Mouse (Mus musculus) lung, postnatal 14 days (tissue): Measurements from ENCODE around the gene Afg1l.

Source experiments
- DNase-seq: peaks from one replicate; pipeline ENCODE4 v3.0.0; 2021

Afg1l gene

GRCm38 (mm10) chr10:42476774-42477475, 1.4 kb downstream of the Afg1l start:
- no peak for DNase-seq

- no peak for DNase-seq
Observed at GRCm38 (mm10) chr10:42474946-42475514, 3.3 kb downstream of the Afg1l start.

DNA sequence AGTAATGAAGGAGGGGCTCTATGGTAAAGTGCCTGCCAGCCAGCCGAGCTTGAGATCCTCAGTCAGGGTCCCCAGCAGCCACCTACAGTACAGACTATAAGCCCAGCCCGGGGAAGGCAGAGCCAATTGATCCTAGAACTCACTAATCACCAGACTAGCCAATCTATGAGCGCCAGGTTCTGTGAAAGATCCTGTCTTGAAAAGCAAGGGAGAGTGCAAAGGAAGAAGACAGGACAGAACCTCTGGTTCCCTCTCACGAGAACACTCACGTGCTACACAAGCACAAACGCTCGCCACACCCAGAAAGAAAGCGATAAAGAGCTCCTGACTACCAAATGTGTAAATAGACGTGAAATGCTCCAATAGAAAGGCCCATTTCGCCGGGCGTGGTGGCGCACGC, 13.6 kb downstream of the Afg1l start:
- no peak for DNase-seq

- peak; percentile 46 for DNase-seq
Observed at GRCm38 (mm10) chr10:42464224-42464623, 14.1 kb downstream of the Afg1l start.

DNA sequence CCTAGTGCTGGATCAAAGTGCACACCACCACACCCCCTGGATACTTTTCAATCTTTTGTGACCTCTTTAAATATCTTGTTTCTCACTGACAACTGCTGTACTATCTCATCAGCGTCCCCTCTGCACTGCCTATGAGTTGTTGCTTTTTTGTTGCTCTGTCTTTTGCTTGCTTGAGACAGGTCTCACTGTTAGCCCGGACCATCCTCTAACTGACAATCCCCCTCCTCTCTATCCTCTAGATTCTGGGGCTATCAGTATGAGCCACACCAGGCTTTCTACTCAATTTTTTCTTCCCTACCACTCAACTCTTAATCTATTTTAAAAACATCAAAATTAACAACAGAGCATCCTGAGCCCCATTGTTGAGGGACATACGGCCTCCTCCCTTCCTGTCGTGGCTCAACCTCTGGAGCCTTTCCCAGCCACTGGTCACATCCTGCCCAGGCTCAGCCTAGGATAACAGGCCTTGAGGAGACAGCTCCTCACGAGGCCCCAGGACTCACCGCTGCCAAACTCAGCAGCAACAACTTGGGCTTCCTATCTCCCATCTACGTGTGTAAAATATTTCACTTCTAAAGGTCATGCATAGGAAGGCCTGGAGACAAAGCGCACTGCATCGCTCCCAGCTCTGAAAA, 20.7 kb downstream of the Afg1l start:
- DNase-seq, result peak; percentile 74

DNA sequence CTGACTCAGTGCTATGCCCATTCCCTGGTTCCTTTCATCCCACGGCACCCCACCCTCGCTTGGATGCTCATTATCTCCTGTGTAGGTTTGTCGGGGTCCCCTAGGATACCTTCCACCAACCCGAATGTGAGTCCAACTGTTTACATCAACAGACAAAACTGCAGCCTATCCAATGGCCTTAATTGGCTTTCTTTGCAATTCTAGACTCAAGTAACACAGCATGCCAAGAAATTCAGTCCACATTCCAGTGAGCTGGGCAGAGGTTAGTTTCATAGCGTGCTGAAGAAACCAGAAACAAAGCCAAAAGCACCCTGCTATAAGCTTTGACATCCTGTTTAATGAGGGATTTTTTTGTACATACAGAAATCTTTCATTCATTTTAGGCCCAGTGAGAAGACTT, 22.4 kb downstream of the Afg1l start:
- DNase-seq, result no peak

DNA sequence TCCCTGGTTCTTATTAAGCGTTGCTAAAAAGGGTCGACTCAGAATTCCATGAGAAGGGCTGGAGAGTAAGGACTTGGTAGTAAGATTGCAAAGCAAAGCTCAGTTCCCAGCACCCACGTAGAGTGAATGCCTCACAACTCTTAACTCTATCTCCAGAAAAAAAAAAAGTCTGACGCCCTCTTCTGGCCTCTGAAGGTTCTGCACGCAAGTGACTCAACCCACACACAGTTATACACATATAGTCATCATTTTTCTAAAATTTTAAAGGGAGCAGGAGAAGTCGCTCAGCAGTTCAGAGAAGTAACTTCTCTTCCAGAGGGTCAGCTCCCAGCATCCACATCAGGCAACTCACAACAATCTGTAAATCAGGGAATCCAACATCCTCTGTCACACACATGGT, 23.7 kb downstream of the Afg1l start:
- no peak for DNase-seq

- DNase-seq, result no peak
Observed at GRCm38 (mm10) chr10:42454266-42454665, 24.1 kb downstream of the Afg1l start.

GRCm38 (mm10) chr10:42449672-42450071, 28.7 kb downstream of the Afg1l start:
- no peak for DNase-seq

GRCm38 (mm10) chr10:42448371-42448770, 30.0 kb downstream of the Afg1l start:
- no peak for DNase-seq

DNA sequence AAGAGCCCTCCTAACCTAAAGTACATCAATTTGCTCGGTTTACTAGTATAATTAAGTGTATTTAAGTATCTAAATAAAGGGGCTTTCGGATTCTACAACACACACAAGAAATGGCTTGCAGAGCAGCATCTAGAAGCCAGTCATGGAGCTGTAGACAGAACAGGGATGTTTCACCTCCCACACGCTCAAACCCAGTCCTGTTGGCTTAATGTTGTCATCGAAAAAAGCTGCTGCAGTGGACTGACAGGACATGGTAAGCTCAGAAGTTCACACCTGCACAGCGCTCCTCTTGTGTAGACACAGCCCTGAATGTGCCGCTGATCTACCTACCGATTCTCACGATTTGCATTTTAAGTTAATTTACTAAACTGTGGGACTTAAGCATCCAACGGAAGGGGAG, 32.2 kb downstream of the Afg1l start:
- DNase-seq, result no peak

- no peak for DNase-seq
Observed at GRCm38 (mm10) chr10:42436842-42437805, 41.2 kb downstream of the Afg1l start.

GRCm38 (mm10) chr10:42417530-42418174, 60.7 kb downstream of the Afg1l start:
- DNase-seq, result no peak

DNA sequence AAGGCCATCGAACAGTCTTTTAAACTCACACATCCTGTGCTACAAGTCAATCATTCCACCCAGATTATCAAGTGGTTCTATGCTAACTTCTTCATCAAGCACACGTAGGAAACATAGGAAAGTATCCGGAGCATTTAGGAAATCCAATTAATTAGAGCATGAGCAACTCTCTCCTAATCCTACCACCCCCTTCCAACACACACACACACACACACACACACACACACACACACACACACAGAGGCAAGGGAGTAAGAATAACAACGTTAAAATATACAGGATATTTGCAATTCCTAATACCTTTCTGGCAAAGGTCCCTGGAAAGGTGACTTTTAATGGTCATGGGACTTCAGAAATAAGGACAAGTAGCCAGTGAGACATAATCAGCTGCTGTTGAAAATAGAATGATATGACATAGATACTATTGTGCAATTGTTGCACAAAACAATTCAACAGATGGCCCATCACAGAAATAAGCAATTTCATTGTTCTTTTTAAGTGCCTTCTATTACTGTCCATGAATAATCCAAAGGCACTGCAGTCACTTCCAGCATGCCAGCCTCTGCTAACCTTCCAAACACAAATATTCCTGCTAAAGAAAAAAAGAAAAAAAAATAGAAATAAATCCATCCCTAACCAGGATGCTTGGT, 62.4 kb downstream of the Afg1l start:
- DNase-seq, result no peak

DNA sequence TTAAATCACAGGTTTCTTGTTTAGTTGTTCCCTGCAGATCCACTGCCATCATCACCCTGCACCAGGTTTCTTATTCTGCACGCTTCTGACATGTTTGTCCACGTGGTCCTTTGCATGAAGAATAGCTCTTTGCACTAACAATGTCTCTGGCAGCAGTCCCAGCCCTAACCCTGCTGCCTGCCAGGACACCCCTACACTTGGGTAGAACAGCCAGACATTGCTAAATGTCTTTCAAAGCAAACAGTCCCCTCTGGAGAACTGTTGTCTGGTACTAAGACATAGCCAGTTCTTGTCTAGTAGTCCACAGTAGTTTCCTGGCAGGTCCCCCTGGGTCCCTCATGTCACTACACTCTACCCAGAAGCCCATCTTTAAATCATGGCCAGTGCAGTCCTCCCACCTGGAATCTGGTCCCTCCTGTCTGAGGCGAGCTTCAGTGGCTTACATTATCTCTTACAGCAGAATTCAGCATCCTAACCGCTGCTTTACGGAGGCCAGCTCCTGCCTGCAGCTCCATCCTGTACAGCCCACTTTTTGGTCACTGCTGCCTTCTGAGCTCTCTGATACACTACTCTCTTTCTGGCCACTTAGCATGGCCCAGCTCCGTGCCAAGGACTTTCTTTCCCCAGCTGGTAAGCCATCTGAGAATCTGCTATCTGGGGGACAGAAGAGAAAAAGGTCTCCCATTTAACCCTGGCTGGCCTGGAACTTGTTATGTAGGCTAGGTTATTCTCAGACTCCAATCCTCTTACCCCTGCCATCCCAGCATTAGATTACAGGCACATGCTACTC, 67.4 kb downstream of the Afg1l start:
- peak; percentile 60 for DNase-seq

- DNase-seq, result no peak
Observed at GRCm38 (mm10) chr10:42390436-42390835, 87.9 kb downstream of the Afg1l start.

DNA sequence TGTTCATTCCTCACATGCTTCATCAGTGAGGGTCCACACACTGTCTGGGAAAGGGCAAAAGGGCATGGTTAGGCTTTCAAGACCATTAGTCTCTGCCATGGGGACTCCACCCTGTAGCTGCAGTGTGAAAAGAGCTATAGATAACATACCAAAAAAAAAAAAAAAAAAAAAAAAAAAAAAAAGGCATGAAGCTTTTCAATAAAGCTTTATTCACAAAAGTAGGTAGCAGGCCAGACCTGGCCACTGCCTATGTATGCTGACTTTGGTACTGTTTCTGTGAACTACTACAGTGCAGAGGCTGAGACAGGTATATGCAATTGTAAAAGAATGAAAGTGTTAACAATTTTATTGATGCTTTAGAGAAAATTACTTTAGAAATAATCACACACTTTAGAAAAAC, 90.2 kb downstream of the Afg1l start:
- no peak for DNase-seq

- DNase-seq, result no peak
Observed at GRCm38 (mm10) chr10:42384946-42385644, 93.3 kb downstream of the Afg1l start.

- no peak for DNase-seq
Observed at GRCm38 (mm10) chr10:42383708-42384107, 94.7 kb downstream of the Afg1l start.

GRCm38 (mm10) chr10:42364216-42364615, 114.1 kb downstream of the Afg1l start:
- DNase-seq, result no peak

GRCm38 (mm10) chr10:42355980-42356379, 122.4 kb downstream of the Afg1l start:
- DNase-seq, result no peak
